Mouse (Mus musculus) brain, adult 10 weeks (tissue): ENCODE results near the gene 1700001L19Rik. TPM values are rescaled to one million over a fixed set of nuclear protein-coding genes. Genes with fewer than 3 reads are reported as not detected.

Source experiments
- polyA plus RNA-seq: library from polyadenylated mRNA; stranded (reverse); fragments of 350-450 nt; fragmentation: Illumina TruSeq; extraction: RNeasy Lipid Tissue Mini Kit (QIAGEN cat#74804); gene quantifications from one replicate; pipeline ENCODE4 v1.2.3, GENCODE M21; 2015; ENCODE audit warnings: low read depth, low replicate concordance

1700001L19Rik gene
- 29.1 TPM for polyA plus RNA-seq

GRCm38 (mm10) chr13:68597199-68597598, at the start of gene 1700001L19Rik:
Gene 1700001L19Rik (plus strand): TSS chr13:68597421.

DNA sequence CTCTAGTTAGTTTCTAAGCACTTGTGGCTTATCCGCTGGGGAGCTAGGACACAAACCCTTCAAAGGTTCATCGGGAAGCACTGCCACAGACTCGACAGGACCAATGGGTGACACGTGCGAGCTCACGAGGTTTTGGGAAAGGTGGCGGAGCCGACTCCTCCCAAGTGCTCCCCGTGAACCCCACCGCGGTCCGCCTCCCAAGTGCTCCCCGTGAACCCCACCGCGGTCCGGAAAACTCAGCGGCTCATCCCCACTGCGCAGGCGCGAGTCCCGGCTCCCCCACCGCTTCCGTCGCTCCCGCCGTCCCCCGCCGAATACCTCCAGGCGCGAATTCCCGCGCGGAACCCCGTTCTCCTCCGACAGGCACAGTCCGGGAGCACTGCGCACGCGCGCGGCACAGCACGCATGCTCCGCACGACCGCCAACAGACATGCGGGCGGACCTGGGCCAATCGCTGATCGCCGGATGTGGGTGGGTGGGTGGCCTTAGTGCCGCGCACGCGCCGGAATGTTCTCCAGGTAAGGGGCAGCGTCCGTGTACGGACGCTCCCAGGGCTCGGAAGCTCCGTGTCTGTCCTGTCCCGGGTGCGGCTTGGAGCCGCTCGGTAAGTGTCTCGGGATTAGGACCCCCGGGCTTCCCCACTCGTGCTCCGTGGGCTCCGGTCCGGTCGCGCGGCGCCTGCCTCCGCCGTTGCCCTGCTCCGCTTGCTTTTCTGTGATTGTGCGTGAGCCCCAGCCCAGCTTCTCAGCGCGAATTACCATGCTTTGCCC, 15.3 kb upstream of the 1700001L19Rik start, which contains the start of the genes Mtrr and Fastkd3:
Gene Mtrr, minus strand, starts transcription at position 403 of the 770 bp plus-strand sequence.
Gene Fastkd3, plus strand, starts transcription at position 488 of the 770 bp plus-strand sequence.

Other genes starting within 250 kb of the 1700001L19Rik start
- gene Mtrr, start 15.3 kb upstream of the 1700001L19Rik start, polyA plus RNA-seq = 11.1 TPM
- gene Fastkd3, start 15.2 kb upstream of the 1700001L19Rik start, polyA plus RNA-seq = 16.8 TPM